Mouse (Mus musculus): Measurements from ENCODE around the gene Stip1.

DNA sequence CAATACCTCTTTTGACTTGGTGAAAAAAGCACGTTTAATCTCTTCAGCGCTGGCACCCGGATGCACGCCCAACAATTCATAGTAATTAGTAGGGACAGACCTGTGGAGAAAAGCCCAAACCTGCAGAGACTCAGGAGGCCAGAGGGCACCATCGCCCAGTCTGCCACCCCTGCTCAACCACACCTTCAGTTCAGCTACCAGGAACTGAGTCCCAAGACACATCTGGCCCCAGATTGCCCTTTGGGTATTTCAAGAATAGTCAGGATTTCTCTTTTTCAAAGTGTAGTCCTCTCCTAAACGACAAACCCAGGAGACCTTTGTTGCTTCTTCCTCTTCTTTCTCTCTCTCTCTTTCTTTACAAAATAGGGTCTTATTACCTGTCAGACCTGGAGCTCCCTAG is 49.1 kb downstream of the Stip1 start:
- TF ChIP-seq GATA1 (IDR thresholded peaks at IDR 0.05; ENCODE audit: low read length), result no peak
- no peak for TF ChIP-seq TAL1 (IDR thresholded peaks at IDR 0.05; ENCODE audit: low read length)

Data from erythroblast, embryonic 14.5 days (primary cell).